Mouse (Mus musculus): Measurements from ENCODE around the gene Zcchc14. TPM values are rescaled to one million over a fixed set of nuclear protein-coding genes. Genes with fewer than 3 reads are reported as not detected.

The Zcchc14 gene
- total and polyA plus RNA-seq, 3 experiments = 0.22 TPM; not detected in 2

DNA sequence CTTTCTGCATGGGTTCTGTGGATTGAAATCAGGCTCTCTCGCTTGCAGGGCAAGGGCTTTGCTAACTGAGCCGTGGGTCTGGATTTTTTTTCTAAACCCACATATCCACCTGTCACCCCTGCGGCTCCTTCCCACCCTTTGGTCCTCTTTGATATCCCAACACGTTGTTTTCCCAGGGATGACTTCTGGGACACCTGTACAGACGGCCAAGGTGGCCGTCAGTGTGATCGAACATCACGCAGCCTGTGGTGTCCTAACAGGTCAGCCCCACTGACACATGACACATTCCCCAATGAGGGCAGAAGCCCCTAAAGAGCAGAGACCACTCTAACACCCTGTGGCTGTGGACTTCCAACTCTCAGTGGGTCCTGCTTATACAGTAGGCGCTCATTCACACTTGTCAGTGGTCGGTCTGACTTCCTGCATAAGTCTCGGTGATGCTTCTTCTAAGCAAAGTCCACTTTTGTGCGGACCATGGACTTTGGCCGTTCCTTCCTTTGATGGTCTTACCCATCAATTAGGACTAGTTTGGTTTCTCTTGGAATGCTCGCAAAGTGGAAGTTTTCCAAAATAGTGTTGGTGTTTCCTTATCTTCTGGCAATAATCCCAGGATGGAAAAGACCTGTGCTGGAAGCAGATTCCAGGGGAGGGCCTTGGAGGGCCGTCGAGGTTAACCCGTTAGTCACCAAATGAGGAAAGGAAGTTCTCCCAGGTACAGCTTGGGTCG lies 9.1 kb upstream of the Zcchc14 start:
- Histone ChIP-seq H3K36me3 (replicated peaks) (no peaks in the 10 kb centered on the region), H3K27me3 (ENCODE audit: insufficient read depth, low read length) (no peaks in the 10 kb centered on the region), H3K4me3 (ENCODE audit: low read depth, low read length) (no peak overlapping the region), H3K9me3 (replicated peaks) (peaks cover 20% of the 10 kb centered on the region), H3K4me1 (ENCODE audit: insufficient read depth, low read depth, low read length) (no peaks in the 10 kb centered on the region; the same call in 1 of the 2 replicates)
- no peak for TF ChIP-seq GATA2 (IDR thresholded peaks at IDR 0.05; ENCODE audit: borderline replicate concordance, low read depth, low read length)
- DNase-seq (ENCODE audit: low spot score) (no peak), ATAC-seq (ENCODE audit: extremely low read depth, insufficient number of reproducible peaks, low FRiP score, poor library complexity, severe bottlenecking) (no peak)

DNA sequence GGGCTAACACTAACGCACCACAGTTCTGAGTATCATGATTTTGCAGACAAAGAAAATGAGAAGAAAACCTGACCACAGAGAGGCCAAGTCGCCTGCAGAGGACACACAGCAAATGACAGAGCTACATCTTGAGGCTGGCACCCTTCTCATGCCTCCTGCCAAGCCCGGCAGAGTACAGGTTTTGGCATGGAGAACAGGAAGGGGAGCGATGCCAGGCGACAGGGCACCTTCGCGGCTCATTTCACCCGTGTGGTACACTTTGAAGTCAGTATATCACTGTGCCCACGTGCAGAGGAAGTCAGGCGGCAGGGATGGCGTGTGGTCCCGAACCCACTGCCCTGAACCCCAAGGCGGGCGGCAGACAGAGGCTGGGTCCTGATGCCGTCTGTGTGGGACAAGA lies 7.9 kb upstream of the Zcchc14 start:
- Histone ChIP-seq H3K36me3 (replicated peaks) (no peaks in the 10 kb centered on the region), H3K27me3 (ENCODE audit: insufficient read depth, low read length) (no peaks in the 10 kb centered on the region), H3K4me1 (ENCODE audit: insufficient read depth, low read depth, low read length) (no peaks in the 10 kb centered on the region; the same call in 1 of the 2 replicates), H3K9me3 (replicated peaks) (peaks cover 25% of the 10 kb centered on the region), H3K4me3 (ENCODE audit: low read depth, low read length) (no peak overlapping the region)
- TF ChIP-seq GATA1 (IDR thresholded peaks at IDR 0.05; ENCODE audit: borderline replicate concordance, low read length) (no peak), CTCF (IDR thresholded peaks at IDR 0.05; ENCODE audit: low read depth, low read length) (no peak), TAL1 (conservative IDR thresholded peaks at IDR 0.05; ENCODE audit: low read depth, low read length) (no peak), POLR2AphosphoS5 (IDR thresholded peaks at IDR 0.05; ENCODE audit: insufficient replicate concordance, low read depth, low read length) (no peak), GATA2 (IDR thresholded peaks at IDR 0.05; ENCODE audit: borderline replicate concordance, low read depth, low read length) (no peak)
- ATAC-seq (ENCODE audit: extremely low read depth, insufficient number of reproducible peaks, low FRiP score, poor library complexity, severe bottlenecking) = no peak
- no peak for DNase-seq (ENCODE audit: low spot score)

DNA sequence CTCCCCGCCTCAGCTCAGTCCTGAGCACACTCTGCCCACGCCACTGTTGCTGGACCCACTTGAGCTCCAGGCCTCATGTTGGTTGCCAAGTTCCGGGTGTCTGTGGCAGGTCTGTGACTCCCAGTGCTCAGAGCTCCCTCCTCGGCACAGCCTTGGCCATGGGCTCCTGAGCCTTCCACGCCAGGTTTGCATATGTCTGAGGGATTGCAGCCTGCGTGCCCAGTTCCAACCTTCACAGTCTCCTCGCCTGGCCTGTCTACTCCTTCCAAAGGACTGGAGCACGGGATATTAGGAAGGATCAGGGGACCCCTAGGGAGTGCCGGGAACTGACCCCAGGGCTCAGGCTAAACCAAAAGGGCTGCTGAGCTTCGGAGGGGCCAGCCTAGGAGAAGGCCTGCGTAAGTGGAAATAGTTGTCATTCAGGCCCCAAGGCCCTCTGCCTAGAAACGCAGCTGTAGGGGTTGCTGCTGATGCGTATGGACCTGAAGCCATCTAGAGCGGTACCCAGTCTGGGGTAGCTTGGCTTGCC lies 2.3 kb upstream of the Zcchc14 start:
- Histone ChIP-seq H3K4me3 (ENCODE audit: low read depth, low read length) (no peak overlapping the region), H3K36me3 (replicated peaks) (no peaks in the 10 kb centered on the region), H3K9me3 (replicated peaks) (peaks cover 57% of the 10 kb centered on the region), H3K27me3 (ENCODE audit: insufficient read depth, low read length) (peaks cover 3% of the 10 kb centered on the region; the same call in 1 of the 2 replicates), H3K4me1 (ENCODE audit: insufficient read depth, low read depth, low read length) (no peaks in the 10 kb centered on the region)
- TF ChIP-seq CTCF (IDR thresholded peaks at IDR 0.05; ENCODE audit: low read depth, low read length) (no peak), TAL1 (conservative IDR thresholded peaks at IDR 0.05; ENCODE audit: low read depth, low read length) (no peak), POLR2AphosphoS5 (IDR thresholded peaks at IDR 0.05; ENCODE audit: insufficient replicate concordance, low read depth, low read length) (no peak), GATA2 (IDR thresholded peaks at IDR 0.05; ENCODE audit: borderline replicate concordance, low read depth, low read length) (no peak), GATA1 (IDR thresholded peaks at IDR 0.05; ENCODE audit: borderline replicate concordance, low read length) (no peak)
- DNase-seq (ENCODE audit: low spot score) (no peak), ATAC-seq (ENCODE audit: extremely low read depth, insufficient number of reproducible peaks, low FRiP score, poor library complexity, severe bottlenecking) (no peak)

DNA sequence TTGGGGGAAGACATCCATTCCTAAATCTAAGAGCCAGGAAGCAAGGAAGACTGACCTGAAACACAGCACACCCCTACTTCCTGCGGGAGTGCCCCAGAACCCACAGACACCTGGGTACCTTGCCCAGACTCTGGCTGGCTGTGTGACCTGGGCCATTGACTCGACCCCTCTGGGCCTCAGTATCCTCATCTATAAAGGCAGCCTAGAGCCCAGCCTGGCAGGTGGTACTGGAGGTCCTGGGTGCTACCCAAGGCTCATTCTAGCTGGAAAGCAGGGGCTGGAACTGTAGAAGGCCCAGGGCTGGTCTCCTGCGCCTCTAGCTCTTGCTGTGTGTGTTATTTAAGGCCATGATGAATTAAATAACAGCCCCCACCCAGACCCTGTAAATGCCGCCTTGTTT lies 1.4 kb upstream of the Zcchc14 start:
- Histone ChIP-seq H3K27me3 (ENCODE audit: insufficient read depth, low read length) (peaks cover 3% of the 10 kb centered on the region; the same call in 1 of the 2 replicates), H3K36me3 (replicated peaks) (no peaks in the 10 kb centered on the region), H3K4me3 (ENCODE audit: low read depth, low read length) (no peak overlapping the region), H3K4me1 (ENCODE audit: insufficient read depth, low read depth, low read length) (no peaks in the 10 kb centered on the region), H3K9me3 (replicated peaks) (peaks cover 60% of the 10 kb centered on the region)
- DNase-seq (ENCODE audit: low spot score) (no peak), ATAC-seq (ENCODE audit: extremely low read depth, insufficient number of reproducible peaks, low FRiP score, poor library complexity, severe bottlenecking) (no peak)
- no peak for TF ChIP-seq CTCF (IDR thresholded peaks at IDR 0.05; ENCODE audit: low read depth, low read length)
- no peak for TF ChIP-seq TAL1 (conservative IDR thresholded peaks at IDR 0.05; ENCODE audit: low read depth, low read length)
- TF ChIP-seq POLR2AphosphoS5 (IDR thresholded peaks at IDR 0.05; ENCODE audit: insufficient replicate concordance, low read depth, low read length) = no peak
- no peak for TF ChIP-seq GATA1 (IDR thresholded peaks at IDR 0.05; ENCODE audit: borderline replicate concordance, low read length)
- no peak for TF ChIP-seq GATA2 (IDR thresholded peaks at IDR 0.05; ENCODE audit: borderline replicate concordance, low read depth, low read length)

DNA sequence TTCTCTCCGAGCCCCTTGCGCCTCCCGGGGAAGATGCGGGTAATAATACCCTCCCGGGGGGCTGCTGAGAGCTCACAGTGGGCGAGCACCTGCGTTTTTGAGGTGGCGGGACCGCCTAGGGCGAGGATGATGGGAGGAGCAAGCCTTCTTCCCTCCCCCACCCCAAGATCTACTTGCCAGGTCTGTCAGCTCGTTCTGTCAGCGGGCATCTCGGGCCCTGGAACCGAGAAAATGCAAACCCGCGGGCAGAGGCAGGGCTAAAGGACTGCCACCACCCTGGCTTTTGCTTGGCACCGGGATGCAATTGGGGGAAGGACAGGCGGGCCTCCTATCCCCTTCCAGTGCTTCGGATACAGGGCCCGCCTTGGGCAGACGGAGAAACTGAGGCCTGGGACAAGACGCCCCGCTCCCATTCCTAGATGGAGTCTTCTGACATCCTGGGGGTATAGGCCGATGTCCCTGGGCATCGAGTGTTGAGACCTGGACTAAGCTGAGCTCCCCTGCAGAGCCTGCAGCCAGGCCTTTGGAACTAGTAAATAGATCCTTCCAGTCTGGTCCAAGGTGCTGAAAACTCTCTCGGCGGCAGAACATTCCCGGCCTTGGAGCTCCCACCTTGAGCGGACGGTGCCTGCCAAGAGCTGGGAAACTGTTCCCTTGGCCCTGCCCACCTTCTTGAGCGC lies 779 bp upstream of the Zcchc14 start:
- Histone ChIP-seq H3K4me1 (ENCODE audit: insufficient read depth, low read depth, low read length) (no peaks in the 10 kb centered on the region), H3K4me3 (ENCODE audit: low read depth, low read length) (no peak overlapping the region; the same call in 1 of the 2 replicates), H3K27me3 (ENCODE audit: insufficient read depth, low read length) (peaks cover 3% of the 10 kb centered on the region; the same call in 1 of the 2 replicates)

DNA sequence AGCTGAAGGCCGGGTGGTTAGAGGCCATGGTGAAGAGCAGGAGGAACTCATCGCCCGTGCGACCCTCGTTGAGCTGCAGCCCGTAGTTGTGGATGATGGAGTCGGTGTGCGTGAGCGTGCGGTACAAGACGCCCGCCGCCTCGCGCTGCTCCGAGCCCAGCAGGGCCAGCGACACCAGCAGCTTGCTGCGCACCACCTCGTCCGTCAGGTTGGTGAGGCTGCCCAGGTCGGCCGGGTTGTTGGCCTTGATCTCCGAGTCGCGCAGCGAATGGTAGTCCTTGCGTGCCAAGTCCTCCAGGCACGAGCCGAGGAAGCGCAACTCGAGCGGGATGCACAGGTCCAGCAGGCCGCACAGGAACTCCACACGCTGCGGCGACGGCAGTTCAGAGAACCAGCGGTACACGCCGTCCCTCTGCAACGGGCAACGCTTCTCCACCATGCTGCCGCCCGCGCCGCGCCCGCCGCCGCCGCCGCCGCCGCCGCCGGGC lies 783 bp downstream of the Zcchc14 start:
- no peaks in the 10 kb centered on the region for H3K4me1 ChIP-seq (ENCODE audit: insufficient read depth, low read depth, low read length)
- H3K9me3 ChIP-seq (replicated peaks) = peaks cover 63% of the 10 kb centered on the region
- no peaks in the 10 kb centered on the region for H3K36me3 ChIP-seq (replicated peaks)
- TF ChIP-seq POLR2AphosphoS5 (IDR thresholded peaks at IDR 0.05; ENCODE audit: insufficient replicate concordance, low read depth, low read length) = no peak
- TF ChIP-seq GATA2 (IDR thresholded peaks at IDR 0.05; ENCODE audit: borderline replicate concordance, low read depth, low read length) = no peak
- TF ChIP-seq CTCF (IDR thresholded peaks at IDR 0.05; ENCODE audit: low read depth, low read length) = no peak
- no peak for TF ChIP-seq GATA1 (IDR thresholded peaks at IDR 0.05; ENCODE audit: borderline replicate concordance, low read length)
- no peak for TF ChIP-seq TAL1 (conservative IDR thresholded peaks at IDR 0.05; ENCODE audit: low read depth, low read length)
- DNase-seq (ENCODE audit: low spot score) = no peak
- H3K27me3 ChIP-seq (ENCODE audit: insufficient read depth, low read length) = peaks cover 3% of the 10 kb centered on the region; the same call in 1 of the 2 replicates
- peak overlapping the region; percentile 48; the same call in 1 of the 2 replicates for H3K4me3 ChIP-seq (ENCODE audit: low read depth, low read length)
- no peak for ATAC-seq (ENCODE audit: extremely low read depth, insufficient number of reproducible peaks, low FRiP score, poor library complexity, severe bottlenecking)

More for the DNA sequence above, 779 bp upstream of the Zcchc14 start:
- Histone ChIP-seq H3K36me3 (replicated peaks) (no peaks in the 10 kb centered on the region), H3K9me3 (replicated peaks) (peaks cover 60% of the 10 kb centered on the region)
- no peak for DNase-seq (ENCODE audit: low spot score)
- no peak for ATAC-seq (ENCODE audit: extremely low read depth, insufficient number of reproducible peaks, low FRiP score, poor library complexity, severe bottlenecking)
- TF ChIP-seq GATA1 (IDR thresholded peaks at IDR 0.05; ENCODE audit: borderline replicate concordance, low read length) (no peak), GATA2 (IDR thresholded peaks at IDR 0.05; ENCODE audit: borderline replicate concordance, low read depth, low read length) (no peak), CTCF (IDR thresholded peaks at IDR 0.05; ENCODE audit: low read depth, low read length) (no peak), POLR2AphosphoS5 (IDR thresholded peaks at IDR 0.05; ENCODE audit: insufficient replicate concordance, low read depth, low read length) (no peak), TAL1 (conservative IDR thresholded peaks at IDR 0.05; ENCODE audit: low read depth, low read length) (no peak)

All from G1E (cell line).